Mouse (Mus musculus): ENCODE measurements around the gene Gm5148. TPM values are rescaled to one million over a fixed set of nuclear protein-coding genes. Genes with fewer than 3 reads are reported as not detected.

Gm5148 gene
- polyA plus RNA-seq, 1 experiment = 1.1 TPM

Other genes starting within 250 kb of the Gm5148 start
- gene Spry1, start 84.5 kb downstream of the Gm5148 start, polyA plus RNA-seq (2012; rRNA removed) = 13.8 and 14.9 TPM in 2 replicates

Measured in large intestine, adult 2 months (tissue).